Mouse (Mus musculus) left cerebral cortex, adult 18-20 months (tissue): Measurements from ENCODE around the gene 1600015I10Rik. TPM values are rescaled to one million over a fixed set of nuclear protein-coding genes. Genes with fewer than 3 reads are reported as not detected.
"Not testable (repeated sequence)": the region's sequence is repeated elsewhere in the genome, so short reads cannot be mapped to it uniquely, and the experiment has no call there.

Experiments used
- DNase-seq, 2 experiments: peaks; one replicate each; pipeline ENCODE4 v3.0.0; 2021 to 2022; ENCODE audit warnings: low spot score in 2 of 2, mixed read lengths in 1 of 2
- long read RNA-seq, 2 experiments: library from polyadenylated mRNA; stranded (forward); transcript quantifications; one replicate each; pipeline ENCODE4 v2.0.0; 2021
- total RNA-seq, 2 experiments: library from RNA; stranded (reverse); gene quantifications; 2 replicates each; pipeline ENCODE4 v1.2.3; 2021

Gene 1600015I10Rik
- total RNA-seq, result not detected
- long read RNA-seq, experiment 1, result 0 reads
- long read RNA-seq, experiment 2, result 0 reads

DNA sequence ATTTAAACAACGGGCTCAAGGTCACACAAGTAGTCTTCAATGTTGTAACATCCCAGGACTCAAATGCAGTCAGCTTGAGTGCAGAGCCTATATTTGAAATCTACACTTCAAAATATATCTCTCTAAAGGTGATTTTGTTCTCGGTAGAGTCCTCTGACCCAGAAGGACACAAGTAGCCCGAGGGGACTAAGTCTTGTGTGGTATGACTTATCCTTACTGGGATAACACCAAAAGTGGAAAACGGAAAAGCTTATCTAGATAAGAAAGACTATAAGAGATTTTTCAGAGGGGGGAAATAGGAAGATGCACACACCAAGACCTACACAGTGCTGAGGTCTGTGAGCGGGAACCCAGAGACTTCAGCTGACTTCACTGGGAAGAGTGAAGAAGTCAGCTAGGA lies at the start of gene 1600015I10Rik:
Gene 1600015I10Rik (plus strand): TSS at position 301 of the 400 bp plus-strand sequence.
- DNase-seq, result no peak

GRCm38 (mm10) chr6:48894203-48894602 lies 35.5 kb upstream of the 1600015I10Rik start:
- DNase-seq, result no peak

DNA sequence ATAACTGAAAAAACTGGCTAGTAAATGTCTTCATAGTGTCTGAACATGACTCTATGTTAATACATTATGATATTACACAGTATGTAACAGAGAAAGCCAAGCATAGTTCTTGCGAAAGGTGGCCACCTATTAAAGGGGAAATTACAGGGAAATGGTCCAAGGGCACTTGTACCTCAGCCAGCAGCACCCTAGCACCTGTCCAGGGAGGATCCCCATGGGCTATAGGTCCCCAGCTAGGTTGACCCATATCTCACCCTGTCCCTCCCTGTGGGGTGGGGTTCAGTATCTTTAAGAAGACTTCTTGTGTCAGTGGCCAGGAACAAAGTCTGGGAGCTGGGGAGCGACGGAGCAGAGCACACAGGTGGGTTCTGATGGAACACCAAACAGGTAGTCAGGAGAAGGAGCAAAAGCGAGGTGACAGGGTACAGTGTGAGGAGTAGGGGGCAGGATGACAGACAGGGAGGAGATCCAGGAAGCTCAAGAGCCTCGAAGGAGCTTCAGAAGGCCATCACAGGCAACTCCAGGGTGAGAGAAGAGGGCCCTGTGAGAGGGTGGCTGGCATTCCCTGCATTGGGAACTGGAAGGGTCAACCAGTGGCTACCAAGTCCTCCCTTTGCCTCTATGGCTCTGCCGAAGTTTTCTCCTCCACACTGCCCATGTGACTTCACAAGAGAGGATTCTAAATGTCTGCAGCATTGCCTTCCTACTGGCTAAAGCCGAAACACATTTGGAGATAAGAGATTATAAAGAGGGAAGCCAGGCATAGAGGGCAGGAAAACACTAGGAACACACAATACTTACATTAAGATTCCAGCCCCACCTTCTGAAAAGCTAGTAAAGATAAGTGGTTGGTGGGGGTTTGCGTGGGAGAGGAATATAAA lies 34.5 kb upstream of the 1600015I10Rik start:
- DNase-seq, result no peak

DNA sequence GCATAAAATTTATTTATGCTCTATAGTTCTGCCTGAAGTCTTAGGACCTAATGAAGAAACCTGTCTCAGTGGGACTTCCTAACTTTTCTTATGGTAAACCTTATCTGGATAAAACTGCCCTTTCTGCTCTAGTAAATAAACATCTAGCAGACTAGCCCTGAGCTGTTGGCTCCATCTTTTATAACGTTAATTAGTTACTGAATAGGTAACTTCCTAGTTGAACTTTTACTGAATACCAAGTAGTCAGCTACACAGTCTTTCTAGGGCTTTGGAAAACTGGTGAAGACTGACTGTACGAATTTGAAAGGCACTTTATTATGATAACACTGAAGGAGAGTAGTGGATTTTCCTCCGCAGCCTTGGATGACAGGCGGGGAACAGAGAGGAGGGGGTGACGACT lies 33.8 kb upstream of the 1600015I10Rik start:
- DNase-seq, result no peak

DNA sequence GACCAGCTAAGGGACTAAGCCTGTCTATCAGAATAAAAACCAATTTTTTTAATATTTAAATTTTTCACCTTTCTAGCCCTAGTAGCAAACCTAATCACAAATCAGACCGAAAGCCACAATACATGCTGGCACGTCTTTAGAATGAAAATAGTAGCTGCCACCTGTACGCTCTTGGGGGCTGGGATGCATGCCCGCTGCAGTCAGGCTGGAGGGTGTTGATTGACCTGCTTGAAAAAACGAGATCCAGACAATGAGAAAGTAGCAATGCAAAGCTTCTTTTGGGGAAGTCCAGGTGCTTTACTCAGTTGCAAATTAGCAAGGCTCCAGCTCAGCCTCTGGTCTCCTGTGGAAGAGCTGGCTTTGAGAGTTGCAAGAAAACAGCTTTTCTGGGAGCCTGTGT lies 32.7 kb upstream of the 1600015I10Rik start:
- DNase-seq, result no peak

GRCm38 (mm10) chr6:48901316-48901715 lies 28.4 kb upstream of the 1600015I10Rik start:
- not testable (repeated sequence) for DNase-seq

DNA sequence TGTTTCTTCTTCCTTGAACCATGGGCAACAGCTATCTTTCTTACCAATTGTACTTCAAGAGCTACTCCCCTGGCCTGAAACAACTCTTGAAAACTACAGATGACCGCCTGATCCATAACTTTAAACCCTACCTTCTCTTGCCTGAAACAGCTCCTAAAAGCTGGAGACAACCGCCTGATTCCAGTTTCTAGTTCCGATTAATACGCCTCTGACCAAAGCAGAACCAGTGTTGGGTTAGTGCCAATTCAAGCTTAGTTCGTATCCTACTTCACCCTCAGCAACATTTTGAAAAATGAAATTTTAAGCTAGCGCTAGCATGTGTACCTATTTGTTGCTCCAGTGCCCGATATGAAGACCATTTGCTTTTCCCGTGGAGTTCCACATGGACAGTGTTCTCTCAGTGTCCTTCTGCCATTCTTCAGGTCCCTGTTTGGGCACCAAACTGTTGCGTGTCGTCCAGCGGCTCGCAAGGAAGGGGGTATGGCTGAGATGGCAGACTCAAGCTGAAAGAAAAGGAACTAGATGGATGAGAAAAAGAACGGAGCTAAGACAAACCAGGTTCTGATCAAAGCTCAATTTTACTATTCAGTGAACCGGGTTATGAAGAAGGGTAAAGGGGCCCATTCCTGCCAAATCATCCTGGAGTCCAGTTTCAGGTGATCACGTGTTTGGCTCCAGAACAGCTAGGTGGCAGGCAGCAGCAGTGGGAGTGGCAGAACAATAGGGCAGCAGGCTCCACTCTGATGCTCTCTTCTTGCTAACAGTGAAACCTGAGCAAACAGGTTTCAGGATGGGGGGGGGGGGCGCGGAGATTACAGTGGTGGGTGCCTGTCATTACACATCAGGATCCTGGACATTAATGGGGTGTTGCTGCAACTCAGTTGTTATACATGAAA lies 26.9 kb upstream of the 1600015I10Rik start:
- no peak for DNase-seq

GRCm38 (mm10) chr6:48903437-48903836 lies 26.3 kb upstream of the 1600015I10Rik start:
- DNase-seq, result no peak

DNA sequence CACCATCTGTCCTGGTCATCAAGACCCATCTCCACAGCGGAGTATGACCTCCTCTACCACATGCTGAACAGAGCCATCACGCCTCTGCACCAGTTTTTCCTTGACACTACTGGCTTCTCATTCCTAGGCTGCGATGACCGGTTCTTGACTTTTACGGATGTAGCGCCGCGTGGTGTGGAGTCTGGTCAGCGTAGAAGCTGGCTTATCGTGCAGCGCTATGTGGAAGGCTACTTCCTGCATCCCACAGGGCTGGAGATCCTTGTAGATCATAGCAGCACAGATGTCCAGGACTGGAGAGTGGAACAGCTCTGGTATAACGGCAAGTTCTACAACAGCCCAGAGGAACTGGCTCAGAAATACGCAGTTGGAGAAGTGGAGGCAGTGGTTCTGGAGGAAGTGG lies 24.1 kb upstream of the 1600015I10Rik start:
- DNase-seq, result no peak

DNA sequence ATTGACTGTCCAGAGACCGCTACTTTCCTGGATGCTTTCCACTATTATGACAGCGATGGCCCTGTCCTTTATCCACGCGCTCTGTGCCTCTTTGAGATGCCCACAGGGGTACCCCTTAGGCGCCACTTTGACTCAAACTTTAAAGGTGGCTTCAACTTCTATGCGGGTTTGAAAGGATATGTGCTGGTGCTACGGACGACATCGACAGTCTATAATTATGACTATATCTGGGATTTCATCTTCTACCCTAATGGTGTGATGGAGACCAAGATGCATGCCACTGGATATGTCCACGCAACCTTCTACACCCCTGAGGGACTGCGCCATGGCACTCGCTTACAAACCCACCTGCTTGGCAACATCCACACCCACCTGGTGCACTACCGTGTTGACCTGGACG lies 23.3 kb upstream of the 1600015I10Rik start:
- DNase-seq, result no peak

DNA sequence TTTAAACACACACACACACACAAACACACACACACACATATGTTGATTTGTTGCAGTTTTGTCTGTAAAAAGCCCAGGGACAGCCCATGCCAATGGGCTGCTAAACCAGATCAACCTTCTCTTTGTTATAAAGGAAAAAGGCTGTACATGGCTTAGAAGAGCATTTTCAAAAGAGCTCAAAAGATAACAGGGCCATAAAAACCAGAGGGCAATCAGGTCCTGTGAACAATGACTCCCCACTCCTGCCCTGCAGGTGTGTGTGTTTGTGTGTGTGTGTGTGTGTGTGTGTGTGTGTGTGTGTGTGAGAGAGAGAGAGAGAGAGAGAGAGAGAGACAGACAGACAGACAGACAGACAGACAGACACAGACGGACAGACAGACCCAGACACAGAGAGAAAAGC lies 20.5 kb upstream of the 1600015I10Rik start:
- DNase-seq, result no peak

- peak in 1 of 2 experiments; percentile 15 for DNase-seq
Observed at GRCm38 (mm10) chr6:48912033-48912432, 17.7 kb upstream of the 1600015I10Rik start.

- DNase-seq, result no peak
Observed at GRCm38 (mm10) chr6:48913587-48913986, 16.1 kb upstream of the 1600015I10Rik start.

DNA sequence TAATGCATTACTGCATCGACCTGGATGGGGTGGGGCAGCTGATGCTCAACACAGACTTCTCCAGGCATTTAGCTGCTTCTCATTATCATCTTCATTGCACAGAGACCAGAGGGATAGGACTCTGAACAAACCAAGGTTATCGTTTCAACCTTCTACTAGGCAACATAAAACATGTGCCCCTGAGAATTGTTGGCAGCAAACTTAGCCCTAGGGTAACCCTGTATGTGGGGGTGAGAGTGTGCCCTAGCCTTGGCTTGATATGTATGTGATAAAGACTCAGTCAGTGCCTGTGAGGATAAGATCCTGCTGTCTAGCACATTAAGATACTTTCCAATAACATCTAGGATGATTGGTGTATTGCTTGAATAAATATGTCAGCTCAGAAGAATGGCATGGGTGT lies 19.9 kb downstream of the 1600015I10Rik start:
- no peak for DNase-seq

DNA sequence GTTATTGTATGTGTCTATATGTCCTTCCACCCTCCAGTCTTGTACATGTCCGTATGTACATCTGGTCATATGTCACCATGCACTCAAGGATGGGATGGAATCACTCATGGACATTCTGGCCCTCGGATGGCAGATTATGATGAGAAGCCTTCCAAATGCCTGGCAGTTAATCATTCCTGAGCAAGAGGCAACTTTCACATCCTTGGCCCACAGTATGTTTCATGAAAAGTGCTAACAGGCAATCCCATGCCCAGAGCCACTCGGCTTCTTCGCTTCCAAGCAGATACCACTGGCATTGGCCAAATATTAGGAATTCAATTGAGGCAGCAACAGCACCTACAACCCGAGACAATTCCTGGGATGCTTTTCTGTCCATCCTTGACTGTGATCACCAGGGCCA lies 21.0 kb downstream of the 1600015I10Rik start:
- DNase-seq, result no peak

DNA sequence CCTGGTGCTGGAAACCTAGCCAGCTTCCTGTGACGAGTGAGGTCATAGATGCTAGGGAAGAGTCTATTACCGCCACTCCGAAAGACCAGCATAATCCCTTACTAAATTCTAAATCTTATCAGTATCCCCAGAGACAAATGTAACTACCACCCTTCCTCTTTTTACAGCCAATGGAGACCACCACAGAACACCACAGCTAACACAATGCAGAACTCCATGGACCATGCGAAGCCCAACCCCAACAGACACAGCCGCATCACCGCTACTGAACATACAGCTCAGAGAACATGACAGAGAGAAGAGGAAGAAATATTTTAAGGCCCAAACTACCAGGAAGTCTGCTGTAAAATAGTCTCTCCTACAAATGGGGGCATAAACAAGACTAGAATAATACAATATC lies 21.9 kb downstream of the 1600015I10Rik start:
- no peak for DNase-seq

DNA sequence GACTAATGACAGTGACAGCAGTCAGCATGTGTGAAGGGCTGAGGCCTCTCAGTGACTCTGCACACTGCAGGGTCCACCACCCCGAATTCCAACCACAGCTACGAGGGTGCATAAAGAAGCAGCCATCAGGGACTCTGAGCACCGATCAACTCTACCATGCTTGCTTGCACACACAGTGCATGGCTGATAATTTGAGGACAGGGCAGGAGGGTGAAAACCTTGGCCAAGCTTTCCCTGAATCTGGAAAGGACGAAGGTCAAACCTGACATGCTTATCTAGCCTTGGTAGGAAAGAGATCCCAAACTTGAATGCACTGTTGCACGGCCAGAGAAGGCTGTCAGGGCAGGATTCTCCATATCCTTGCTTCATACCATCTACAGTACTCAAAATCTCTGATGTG lies 23.5 kb downstream of the 1600015I10Rik start:
- DNase-seq, result no peak

DNA sequence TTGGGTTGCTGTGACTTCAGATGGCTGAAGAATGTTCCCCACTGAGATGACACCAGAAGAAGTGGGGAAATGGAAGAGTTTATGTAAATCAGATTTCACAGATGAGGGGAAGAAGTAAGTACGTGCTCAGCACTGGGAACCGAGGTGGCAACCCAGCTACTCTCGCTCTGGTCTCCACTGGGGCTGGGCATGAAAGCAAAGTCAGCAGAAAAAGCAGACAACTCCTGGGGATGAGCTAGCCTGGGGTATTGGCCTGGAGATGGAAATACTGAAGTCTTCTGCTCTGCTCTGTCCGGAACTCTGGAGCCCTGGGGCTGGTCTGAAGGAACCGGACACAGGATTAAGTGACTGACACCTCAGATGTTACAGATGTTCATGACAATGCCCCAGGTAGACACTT lies 24.5 kb downstream of the 1600015I10Rik start:
- no peak for DNase-seq

DNA sequence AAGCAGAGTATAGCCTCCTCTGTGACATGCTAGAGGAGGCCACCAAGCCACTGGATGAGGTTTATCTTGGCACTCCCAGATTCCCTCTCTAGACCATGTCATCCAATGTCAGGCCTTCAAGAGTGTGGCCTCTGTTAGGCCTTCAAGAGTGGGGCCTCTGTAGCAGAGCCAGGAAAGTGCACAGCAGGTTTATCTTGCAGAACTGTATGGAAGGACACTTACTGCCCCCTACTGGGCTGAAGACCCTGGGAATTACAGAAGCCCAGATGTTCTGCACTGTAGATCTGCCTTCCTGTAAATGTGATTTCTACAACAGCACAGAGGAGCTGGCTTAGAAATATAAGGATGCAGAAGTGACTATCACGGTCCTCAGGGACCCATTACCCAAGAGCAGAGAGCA lies 25.3 kb downstream of the 1600015I10Rik start:
- DNase-seq, result peak; percentile 40 to 45

DNA sequence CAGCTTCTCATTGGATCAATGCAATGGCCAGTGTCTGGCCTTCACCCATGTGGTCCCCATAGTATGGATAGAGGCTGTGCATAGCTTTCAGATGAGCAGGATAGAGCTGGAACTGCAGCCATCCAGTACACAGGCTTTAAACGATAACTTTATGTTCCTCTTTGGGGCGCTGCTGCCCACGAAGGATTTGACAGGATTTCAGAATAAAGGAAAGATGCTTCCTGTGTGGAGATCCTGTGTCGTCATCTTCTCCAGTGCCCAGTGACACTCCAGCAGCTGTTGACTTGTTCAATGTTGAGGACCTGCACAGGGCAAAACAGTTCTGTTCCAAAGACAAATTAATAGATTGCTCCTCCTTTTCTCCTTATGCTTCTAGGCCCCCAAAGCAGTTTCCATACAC lies 27.1 kb downstream of the 1600015I10Rik start:
- DNase-seq, result no peak

DNA sequence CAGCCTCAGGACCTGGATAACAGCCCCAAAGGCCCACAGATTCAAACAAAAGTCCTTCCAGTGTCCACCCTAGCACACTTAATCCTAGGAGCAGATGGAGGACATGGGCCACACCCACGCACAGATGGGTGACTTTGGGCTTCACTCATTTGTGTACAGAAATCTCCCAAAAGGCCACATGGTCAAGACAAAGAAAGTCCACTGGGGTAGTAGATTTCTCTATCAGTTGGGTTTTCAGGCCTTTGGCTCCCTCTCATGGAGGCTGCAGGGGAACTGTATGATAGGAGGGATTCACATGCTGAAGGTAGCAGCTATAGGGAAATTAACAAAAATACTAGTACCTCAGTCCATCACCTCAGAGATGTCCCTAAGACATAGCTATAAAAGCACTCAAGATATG lies 28.4 kb downstream of the 1600015I10Rik start:
- DNase-seq, result no peak

DNA sequence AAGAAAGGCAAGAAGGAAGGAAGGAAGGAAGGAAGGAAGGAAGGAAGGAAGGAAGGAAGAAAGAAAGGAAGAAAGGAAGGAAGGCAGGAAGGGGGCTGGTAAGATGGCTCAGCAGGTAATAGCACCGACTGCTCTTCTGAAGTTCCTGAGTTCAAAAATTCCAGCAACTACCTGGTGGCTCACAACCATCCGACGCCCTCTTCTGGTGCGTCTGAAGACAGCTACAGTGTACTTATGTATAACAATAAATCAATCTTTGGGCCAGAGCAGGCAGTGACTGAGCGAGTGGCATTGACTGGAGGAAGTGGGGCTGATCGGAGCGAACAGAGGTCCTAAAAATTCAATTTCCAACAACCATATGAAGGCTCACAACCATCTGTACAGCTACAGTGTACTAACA lies 29.5 kb downstream of the 1600015I10Rik start:
- DNase-seq, result peak in 1 of 2 experiments; percentile 9
